Mouse (Mus musculus): Measurements from ENCODE around the gene Specc1.

DNA sequence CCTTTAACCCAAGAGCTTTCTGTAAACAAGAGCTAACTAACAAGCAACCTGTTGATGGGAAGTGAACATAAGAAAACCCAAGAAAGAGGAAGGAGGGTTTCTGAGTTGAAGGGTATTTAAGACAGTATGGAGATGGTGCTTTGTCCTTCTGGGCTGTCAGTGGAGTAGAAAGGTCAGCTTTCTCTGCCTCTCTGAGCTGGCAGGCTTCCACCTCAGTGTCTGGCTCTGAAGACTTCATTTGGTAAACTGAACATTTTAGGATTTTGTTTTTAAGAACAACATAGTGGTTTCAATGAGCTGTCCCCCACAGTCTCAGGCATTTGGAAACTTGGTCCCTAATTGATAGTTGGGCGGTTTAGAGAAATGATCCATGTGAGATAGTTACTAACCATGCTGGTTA lies 18.8 kb upstream of the Specc1 start:
- TF ChIP-seq POLR2AphosphoS2 (IDR thresholded peaks at IDR 0.05; ENCODE audit: insufficient read length, low read depth) (no peak), POLR2A (IDR thresholded peaks at IDR 0.05; ENCODE audit: insufficient read length, low read depth) (no peak), TCF12 (IDR thresholded peaks at IDR 0.05; ENCODE audit: insufficient read depth, poor library complexity, severe bottlenecking) (no peak)

Measured in myocyte (in vitro differentiated cells).